Mouse (Mus musculus) neural tube, embryonic 14.5 days (tissue): ENCODE results near the gene Rbms2. TPM values are rescaled to one million over a fixed set of nuclear protein-coding genes. Genes with fewer than 3 reads are reported as not detected.
"Not testable (repeated sequence)": the region's sequence is repeated elsewhere in the genome, so short reads cannot be mapped to it uniquely, and the experiment has no call there.

Experiments
- ATAC-seq: fragments of 200-750 bp; cut with Nextera tagmentation; 2 replicates; pipeline ENCODE4 v1.8.0; 2017; ENCODE audit warnings: low read depth, mild to moderate bottlenecking, moderate TSS enrichment, moderate library complexity
- H3K27ac ChIP-seq: fragments of 300-500 bp; sonication (generic); 2 replicates; pipeline ENCODE4 v1.5.1; 2014; ENCODE audit warnings: low read depth, mild to moderate bottlenecking, control low read depth, low read length, moderate library complexity, mixed read lengths
- H3K27me3 ChIP-seq: fragments of 300-500 bp; sonication (generic); 2 replicates; pipeline ENCODE4 v1.6.1; 2014; ENCODE audit warnings: low read length; ENCODE audit not compliant: control insufficient read depth, insufficient read depth
- H3K36me3 ChIP-seq: fragments of 300-500 bp; sonication (generic); 2 replicates; pipeline ENCODE4 v1.6.1; 2014; ENCODE audit warnings: low read length, mixed read lengths; ENCODE audit not compliant: control insufficient read depth, insufficient read depth
- H3K4me1 ChIP-seq: fragments of 300-500 bp; sonication (generic); 2 replicates; pipeline ENCODE4 v1.6.1; 2014; ENCODE audit warnings: low read length; ENCODE audit not compliant: control insufficient read depth, insufficient read depth
- H3K4me2 ChIP-seq: fragments of 300-500 bp; sonication (generic); 2 replicates; pipeline ENCODE4 v1.6.1; 2014; ENCODE audit warnings: mild to moderate bottlenecking, low read depth, low read length, control low read depth
- H3K4me3 ChIP-seq: fragments of 300-500 bp; sonication (generic); 2 replicates; pipeline ENCODE4 v1.5.1; 2014; ENCODE audit warnings: low read depth, low read length, control low read depth, mixed read lengths
- H3K9ac ChIP-seq: fragments of 300-500 bp; sonication (generic); replicated peaks from 2 replicates; pipeline ENCODE4 v1.6.1; 2014; ENCODE audit warnings: low read depth, mild to moderate bottlenecking, control low read depth, low read length, mixed read lengths
- H3K9me3 ChIP-seq: fragments of 300-500 bp; sonication (generic); 2 replicates; pipeline ENCODE4 v1.6.1; 2016; ENCODE audit warnings: low read length; ENCODE audit not compliant: control insufficient read depth
- WGBS: fragments of 180-500 bp; shearing (Covaris S2); extraction: QIAGEN DNeasy Blood & Tissue Kit; methylation state at CpG from one replicate; pipeline ENCODE4 v1.1.7; 2014; 5-methylcytosine and 5-hydroxymethylcytosine counted together
- polyA plus RNA-seq: library from polyadenylated mRNA; unstranded; fragments of >200 nt; fragmentation: Nextera tagmentation; extraction: Ambion mirVana; gene quantifications from 2 replicates; pipeline ENCODE4 v1.2.1, GENCODE M21; 2014

Rbms2 gene
- polyA plus RNA-seq, 1 experiment from 2014 or later: 4.7 TPM

DNA sequence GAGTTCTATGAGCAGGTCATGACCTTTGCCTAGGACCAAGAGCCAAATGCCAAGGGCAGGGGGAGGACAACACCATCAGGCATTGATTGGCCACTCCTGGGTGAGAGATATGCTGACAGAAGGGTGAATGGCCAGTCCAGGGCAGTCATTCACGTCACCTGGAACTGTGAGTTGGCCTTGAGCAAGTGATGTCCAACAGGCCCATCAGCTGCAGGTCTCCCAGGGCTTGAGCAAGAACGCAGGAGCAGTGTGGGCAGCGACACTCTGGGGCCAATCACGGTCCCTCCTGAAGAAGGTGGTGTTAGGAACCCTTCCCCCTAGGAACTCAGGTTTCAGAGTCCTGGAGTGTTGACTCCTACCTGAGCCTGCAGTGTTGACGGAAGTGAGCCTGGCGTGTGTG is 21.8 kb upstream of the Rbms2 start:
- Histone ChIP-seq H3K4me2 (no peak overlapping the region), H3K27ac (no peak overlapping the region), H3K27me3 (no peaks in the 10 kb centered on the region), H3K4me3 (no peak overlapping the region), H3K9ac (no peak overlapping the region), H3K9me3 (no peaks in the 10 kb centered on the region), H3K36me3 (no peaks in the 10 kb centered on the region), H3K4me1 (no peaks in the 10 kb centered on the region)
- WGBS: 80% methylated on average over 6 of the region's 6 CpGs
- ATAC-seq: no peak

- peak; percentile 93 for ATAC-seq
- H3K4me3 ChIP-seq: peak overlapping the region; percentile 67
- peak overlapping the region; percentile 28; the same call in 1 of the 2 replicates for H3K27ac ChIP-seq
- H3K36me3 ChIP-seq: no peaks in the 10 kb centered on the region
- H3K9me3 ChIP-seq: no peaks in the 10 kb centered on the region
- peaks cover 12% of the 10 kb centered on the region for H3K27me3 ChIP-seq
- peak overlapping the region; percentile 76 for H3K9ac ChIP-seq
- H3K4me2 ChIP-seq: peak overlapping the region; percentile 96
- 0 out of 2 replicates have a peak, but pooled peaks cover 4% of the 10 kb centered on the region for H3K4me1 ChIP-seq
- under 1% methylated on average over 71 of the region's 79 CpGs for WGBS
Observed at GRCm38 (mm10) chr10:128194551-128195461, 14.7 kb upstream of the Rbms2 start.

DNA sequence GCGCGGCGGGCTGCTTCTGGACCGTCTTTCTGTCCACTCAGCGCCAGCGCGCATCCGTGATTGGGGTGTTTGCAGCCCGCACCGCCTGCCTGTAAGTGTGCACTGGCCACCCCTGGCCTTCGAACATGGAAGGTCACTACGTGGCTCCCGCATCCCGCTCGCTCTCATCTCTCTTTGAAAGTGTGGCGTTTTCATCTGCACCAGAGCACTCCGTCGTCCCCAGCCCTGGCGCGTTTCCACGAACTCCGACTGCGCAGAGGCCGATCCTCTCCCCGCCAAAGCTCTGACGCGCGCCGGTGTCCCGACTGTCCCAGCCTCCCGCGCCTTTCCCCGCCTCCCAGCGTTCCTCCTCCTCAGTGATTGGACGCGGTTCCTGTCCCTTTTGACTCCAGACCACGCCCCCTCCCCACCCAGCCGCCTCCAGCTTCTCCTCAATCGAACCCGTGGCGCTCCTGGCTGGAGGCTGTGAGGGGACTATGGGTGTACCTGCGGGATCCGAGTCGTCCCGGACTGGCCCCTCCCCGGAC is 14.0 kb upstream of the Rbms2 start, which contains the start of gene Gls2:
Gene Gls2, plus strand, starts transcription at position 434 of the 527 bp plus-strand sequence.
- Histone ChIP-seq H3K9me3 (no peaks in the 10 kb centered on the region), H3K36me3 (no peaks in the 10 kb centered on the region), H3K27ac (peak within 1 kb of the TSS; percentile 28; the same call in 1 of the 2 replicates), H3K4me1 (0 out of 2 replicates have a peak, but pooled peaks cover 4% of the 10 kb centered on the region), H3K4me3 (peak within 1 kb of the TSS; percentile 67), H3K4me2 (peak within 1 kb of the TSS; percentile 96), H3K9ac (peak within 1 kb of the TSS; percentile 76), H3K27me3 (peaks cover 12% of the 10 kb centered on the region)
- peak; percentile 96 for ATAC-seq
- WGBS: under 1% methylated on average over 42 of the region's 46 CpGs

DNA sequence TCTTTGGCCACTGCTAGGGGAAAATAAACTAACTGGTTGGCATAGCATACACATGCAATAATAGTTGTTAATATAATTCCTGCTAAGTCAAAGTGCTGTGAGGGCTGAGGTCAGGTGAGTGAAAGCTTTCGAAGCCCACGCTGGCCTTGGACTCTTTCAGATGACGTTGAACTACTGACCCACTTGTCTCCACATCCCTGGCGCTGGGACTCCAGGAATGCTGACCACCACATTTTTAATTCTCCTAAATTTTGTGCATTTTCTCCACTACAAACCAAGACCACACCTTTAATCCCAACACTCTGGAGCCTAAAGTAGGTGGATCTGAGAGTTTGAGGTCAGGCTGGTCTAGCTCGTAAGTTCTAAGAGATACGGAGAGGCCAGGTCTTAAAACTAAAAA is 13.0 kb upstream of the Rbms2 start:
- Histone ChIP-seq H3K4me3 (no peak overlapping the region), H3K27ac (no peak overlapping the region), H3K4me2 (no peak overlapping the region), H3K27me3 (peaks cover 12% of the 10 kb centered on the region), H3K36me3 (no peaks in the 10 kb centered on the region), H3K9ac (no peak overlapping the region), H3K9me3 (no peaks in the 10 kb centered on the region), H3K4me1 (0 out of 2 replicates have a peak, but pooled peaks cover 4% of the 10 kb centered on the region)
- no peak for ATAC-seq
- WGBS: 95% methylated on average over 6 of the region's 6 CpGs

- H3K9ac ChIP-seq: not testable (repeated sequence)
Observed at GRCm38 (mm10) chr10:128192030-128192766, 12.1 kb upstream of the Rbms2 start.

GRCm38 (mm10) chr10:128191472-128191871 is 11.4 kb upstream of the Rbms2 start:
- Histone ChIP-seq H3K27me3 (peaks cover 12% of the 10 kb centered on the region), H3K36me3 (no peaks in the 10 kb centered on the region), H3K4me2 (no peak overlapping the region), H3K27ac (no peak overlapping the region), H3K4me3 (no peak overlapping the region), H3K4me1 (0 out of 2 replicates have a peak, but pooled peaks cover 4% of the 10 kb centered on the region), H3K9ac (no peak overlapping the region), H3K9me3 (no peaks in the 10 kb centered on the region)
- ATAC-seq: no peak
- WGBS: 88% methylated on average over 2 of the region's 2 CpGs

More at GRCm38 (mm10) chr10:128192030-128192766, 12.1 kb upstream of the Rbms2 start:
- not testable (repeated sequence) for ATAC-seq, H3K4me2 ChIP-seq, H3K27ac ChIP-seq, H3K4me3 ChIP-seq, H3K4me1 ChIP-seq, H3K36me3 ChIP-seq, H3K9me3 ChIP-seq
- 93% methylated on average over 3 of the region's 3 CpGs for WGBS
- H3K27me3 ChIP-seq: peaks cover 12% of the 10 kb centered on the region

DNA sequence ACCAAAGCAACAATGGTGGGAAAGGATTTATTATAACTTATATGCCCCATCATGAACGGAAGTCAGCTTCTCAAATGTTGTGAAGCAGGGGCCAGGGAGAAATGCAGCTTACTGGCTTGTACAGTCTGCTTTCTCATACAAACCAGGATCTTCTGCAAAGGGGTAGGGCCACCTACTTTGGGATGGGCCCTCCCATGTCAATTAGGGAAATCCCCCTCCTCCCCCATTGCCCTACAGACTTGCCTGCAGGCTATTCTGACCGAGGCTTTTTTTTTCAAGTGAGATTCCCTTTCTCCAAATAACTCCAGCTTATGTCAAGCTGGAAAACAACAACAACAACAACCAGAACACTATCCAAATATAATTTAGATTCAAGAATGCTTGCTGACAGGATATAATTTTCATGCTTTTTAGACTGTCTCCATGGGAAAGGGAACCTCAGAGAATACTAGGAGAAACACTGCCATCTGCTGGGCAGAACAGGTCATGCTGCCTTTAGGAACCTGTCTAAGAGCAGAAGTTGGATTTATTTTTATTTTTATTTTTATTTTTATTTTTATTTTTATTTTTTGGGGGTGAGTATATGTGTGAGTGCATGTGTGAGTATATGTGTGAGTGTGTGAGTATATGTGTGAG is 8.3 kb upstream of the Rbms2 start:
- Histone ChIP-seq H3K27me3 (no peaks in the 10 kb centered on the region), H3K27ac (no peak overlapping the region), H3K4me2 (no peak overlapping the region), H3K9ac (no peak overlapping the region), H3K4me3 (no peak overlapping the region), H3K4me1 (no peaks in the 10 kb centered on the region), H3K36me3 (no peaks in the 10 kb centered on the region), H3K9me3 (no peaks in the 10 kb centered on the region)
- WGBS: 36% methylated on average over 2 of the region's 2 CpGs
- ATAC-seq: no peak

DNA sequence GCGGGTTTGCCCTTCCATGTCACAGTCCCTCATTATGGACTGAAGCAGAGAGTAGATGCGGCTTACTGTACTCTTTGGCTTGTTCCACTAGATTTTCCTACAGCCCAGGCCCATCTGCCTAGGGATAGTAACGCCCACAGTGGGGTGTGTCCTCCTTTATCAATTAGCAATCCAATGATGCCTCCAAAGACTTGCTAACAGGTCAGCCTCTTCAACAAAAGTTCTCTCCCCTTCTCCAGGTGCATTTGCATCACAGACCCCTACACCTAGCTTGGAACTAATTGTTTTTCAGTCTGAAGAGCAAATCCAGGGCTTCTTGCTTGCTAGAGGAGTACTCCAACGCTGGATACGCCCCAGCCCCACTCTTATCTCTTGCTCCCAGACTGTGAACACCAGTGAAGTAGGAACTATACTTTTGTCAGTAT is 7.1 kb upstream of the Rbms2 start:
- no peaks in the 10 kb centered on the region for H3K9me3 ChIP-seq
- H3K27me3 ChIP-seq: no peaks in the 10 kb centered on the region
- ATAC-seq: no peak
- 66% methylated on average over 5 of the region's 5 CpGs for WGBS
- H3K4me2 ChIP-seq: no peak overlapping the region
- no peak overlapping the region for H3K9ac ChIP-seq
- no peak overlapping the region for H3K4me3 ChIP-seq
- H3K4me1 ChIP-seq: no peaks in the 10 kb centered on the region
- H3K36me3 ChIP-seq: no peaks in the 10 kb centered on the region
- no peak overlapping the region for H3K27ac ChIP-seq
